Mouse (Mus musculus) limb, embryonic 14.5 days (tissue): ENCODE measurements at regions not wholly inside any gene's neighbourhood (a gene's known extent, or its start where the extent isn't known, plus 50 kb on each side); places are given as distances from the start of the nearest gene placed in this dataset.

Experiments
- ATAC-seq: fragments of 200-750 bp; cut with Nextera tagmentation; 2 replicates; pipeline ENCODE4 v1.8.0; 2017; ENCODE audit warnings: low read depth, moderate number of reproducible peaks, moderate TSS enrichment; ENCODE audit not compliant: low FRiP score
- DNase-seq: peaks from one replicate; pipeline ENCODE4 v3.0.0-alpha.2; 2015; ENCODE audit warnings: low spot score
- H3K27ac ChIP-seq: fragments of 300-500 bp; sonication (generic); replicated peaks from 2 replicates; pipeline ENCODE4 v1.5.1; 2014; ENCODE audit warnings: low read depth, mild to moderate bottlenecking, low read length, moderate library complexity, mixed read lengths
- H3K27me3 ChIP-seq: fragments of 300-500 bp; sonication (generic); 2 replicates; pipeline ENCODE4 v1.6.1; 2014; ENCODE audit warnings: low read length, mixed read lengths; ENCODE audit not compliant: control insufficient read depth, insufficient read depth
- H3K36me3 ChIP-seq: fragments of 300-500 bp; sonication (generic); 2 replicates; pipeline ENCODE4 v1.6.1; 2014; ENCODE audit warnings: mild to moderate bottlenecking, low read length, moderate library complexity, mixed read lengths; ENCODE audit not compliant: control insufficient read depth, insufficient read depth
- H3K4me1 ChIP-seq: fragments of 300-500 bp; sonication (generic); 2 replicates; pipeline ENCODE4 v1.6.1; 2014; ENCODE audit warnings: antibody characterized with exemption, low read length, mixed read lengths; ENCODE audit not compliant: control insufficient read depth, insufficient read depth
- H3K4me2 ChIP-seq: fragments of 300-500 bp; sonication (generic); replicated peaks from 2 replicates; pipeline ENCODE4 v1.6.1; 2014; ENCODE audit warnings: low read depth, mild to moderate bottlenecking, low read length, moderate library complexity; ENCODE audit not compliant: severe bottlenecking
- H3K4me3 ChIP-seq: fragments of 300-500 bp; sonication (generic); replicated peaks from 2 replicates; pipeline ENCODE4 v1.5.1; 2014; ENCODE audit warnings: low read length
- H3K9ac ChIP-seq: fragments of 300-500 bp; sonication (generic); 2 replicates; pipeline ENCODE4 v1.6.1; 2014; ENCODE audit warnings: mild to moderate bottlenecking, low read depth, low read length, moderate library complexity; ENCODE audit not compliant: severe bottlenecking
- H3K9me3 ChIP-seq: fragments of 300-500 bp; sonication (generic); 2 replicates; pipeline ENCODE4 v1.6.1; 2016; ENCODE audit warnings: low read length; ENCODE audit not compliant: control insufficient read depth
- POLR2A ChIP-seq: fragments of 200-500 bp; IDR thresholded peaks from 2 replicates; pipeline ENCODE4 v1.8.0; 2012; ENCODE audit warnings: inconsistent platforms, mild to moderate bottlenecking, moderate library complexity, borderline replicate concordance; ENCODE audit not compliant: insufficient read depth, insufficient read length; ENCODE audit errors: extremely low read depth
- WGBS: fragments of 180-500 bp; shearing (Covaris S2); extraction: QIAGEN DNeasy Blood & Tissue Kit; methylation state at CpG from one replicate; pipeline ENCODE4 v1.1.7; 2014; 5-methylcytosine and 5-hydroxymethylcytosine counted together

DNA sequence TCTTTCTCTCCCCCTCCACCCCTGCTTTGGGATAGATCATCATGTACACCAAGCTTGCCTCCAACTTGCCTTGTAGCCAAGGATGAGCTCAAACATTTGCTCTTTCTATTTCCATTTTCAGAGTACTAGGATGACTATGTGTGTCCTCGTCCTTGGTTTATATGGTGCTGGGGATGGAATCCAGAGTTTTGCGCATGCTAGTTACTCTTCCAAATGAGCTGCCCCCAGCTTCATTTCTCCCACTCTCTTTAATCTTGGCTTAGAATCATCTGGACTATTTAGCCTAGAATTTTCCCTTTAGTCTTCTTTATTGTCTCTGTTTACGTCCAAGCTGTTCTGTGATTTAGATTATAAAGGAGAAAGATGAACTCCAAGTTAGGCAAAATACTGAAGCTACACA lies 349.2 kb downstream of the Nucb2 start:
- Histone ChIP-seq H3K4me1 (no peaks in the 10 kb centered on the region), H3K9ac (no peak overlapping the region), H3K4me2 (no peak overlapping the region), H3K4me3 (no peak overlapping the region), H3K9me3 (no peaks in the 10 kb centered on the region), H3K27me3 (no peaks in the 10 kb centered on the region), H3K36me3 (no peaks in the 10 kb centered on the region), H3K27ac (no peak overlapping the region)
- ATAC-seq (no peak), DNase-seq (no peak)
- WGBS = 89% methylated on average over 3 of the region's 3 CpGs
- no peak for TF ChIP-seq POLR2A

DNA sequence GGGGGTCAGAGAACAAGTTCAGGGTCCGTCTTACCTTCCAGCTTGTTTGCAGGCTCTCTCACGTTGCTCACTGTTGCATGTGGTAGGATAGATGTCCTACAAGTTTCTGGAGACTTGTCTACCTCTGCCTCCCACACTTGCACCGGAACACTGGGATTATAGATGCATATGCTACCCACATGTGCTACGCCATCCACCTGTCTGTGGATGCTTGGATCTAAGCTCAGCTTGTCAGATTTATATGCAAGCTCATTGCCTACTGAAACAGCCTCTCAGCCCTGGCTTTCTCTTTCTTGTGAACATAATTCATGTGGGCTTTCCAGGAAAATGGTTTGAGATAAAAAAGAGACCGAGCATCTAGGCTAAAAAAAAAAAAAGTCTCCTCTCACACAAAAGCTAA lies 353.0 kb downstream of the Nucb2 start:
- DNase-seq (no peak), ATAC-seq (no peak)
- Histone ChIP-seq H3K36me3 (no peaks in the 10 kb centered on the region), H3K4me2 (no peak overlapping the region), H3K27me3 (no peaks in the 10 kb centered on the region), H3K4me3 (no peak overlapping the region), H3K27ac (no peak overlapping the region), H3K9me3 (no peaks in the 10 kb centered on the region), H3K4me1 (no peaks in the 10 kb centered on the region), H3K9ac (no peak overlapping the region)
- 58% methylated on average over 5 of the region's 5 CpGs for WGBS
- no peak for TF ChIP-seq POLR2A

DNA sequence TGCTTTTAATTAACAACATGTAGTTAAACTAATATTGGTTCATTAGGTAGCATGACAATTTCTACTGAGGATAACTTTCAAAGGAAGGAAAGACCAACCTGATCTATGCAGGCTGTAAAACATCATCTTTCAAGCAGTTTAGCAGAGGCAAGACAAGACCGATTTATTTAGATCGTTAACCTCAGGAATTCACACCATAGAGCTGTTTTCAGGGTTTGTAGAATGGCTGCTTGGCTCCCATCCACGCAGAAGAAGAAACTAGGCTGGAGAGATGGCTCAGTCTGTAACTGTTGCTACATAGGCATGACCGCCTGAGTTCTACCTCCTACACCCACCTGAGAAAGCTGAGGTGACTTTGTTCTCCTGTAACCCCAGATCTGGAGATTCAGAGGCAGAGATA lies 353.6 kb downstream of the Nucb2 start:
- 56% methylated on average over 4 of the region's 4 CpGs for WGBS

DNA sequence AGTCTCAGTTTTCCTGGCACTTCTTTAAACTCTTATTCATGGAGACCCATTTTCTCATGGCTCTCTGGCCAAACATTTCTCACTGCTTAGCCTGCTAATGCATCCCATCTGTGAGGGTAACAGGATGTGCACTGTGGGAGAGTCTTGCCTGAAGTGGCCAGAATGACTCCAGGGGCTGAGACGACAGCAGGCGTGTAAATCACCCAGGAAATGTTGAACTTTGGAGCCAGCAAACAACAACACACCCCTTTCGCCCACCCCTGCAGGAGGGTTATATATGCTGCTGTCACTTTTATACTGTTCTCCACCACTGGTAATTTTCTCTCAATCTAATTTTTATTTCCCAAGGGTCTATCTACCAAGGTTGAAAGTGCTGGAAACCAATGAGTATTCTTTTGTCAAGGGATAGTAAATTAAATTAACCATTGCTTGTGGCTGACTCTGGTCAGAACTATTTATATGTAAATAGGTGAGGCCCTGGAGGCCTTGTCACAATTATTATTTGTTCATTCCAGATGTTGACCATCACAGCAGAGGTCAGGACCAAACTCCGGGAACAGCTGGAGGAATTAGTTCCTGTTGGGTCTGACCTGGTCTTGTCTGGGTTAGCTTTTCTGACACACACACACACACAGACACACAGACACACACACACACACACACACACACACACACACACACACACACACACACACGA lies 378.2 kb downstream of the Nucb2 start:
- H3K4me2 ChIP-seq = no peak overlapping the region
- DNase-seq (peak; percentile 14), ATAC-seq (no peak; the same call in 1 of the 2 replicates)
- no peaks in the 10 kb centered on the region for H3K4me1 ChIP-seq
- WGBS = 24% methylated on average over 5 of the region's 5 CpGs
- H3K36me3 ChIP-seq = no peaks in the 10 kb centered on the region
- H3K9me3 ChIP-seq = no peaks in the 10 kb centered on the region
- no peak overlapping the region for H3K4me3 ChIP-seq
- H3K27me3 ChIP-seq = no peaks in the 10 kb centered on the region
- no peak overlapping the region for H3K27ac ChIP-seq
- H3K9ac ChIP-seq = no peak overlapping the region
- no peak for TF ChIP-seq POLR2A

More for the DNA sequence above, 353.6 kb downstream of the Nucb2 start:
- DNase-seq (no peak), ATAC-seq (no peak)
- H3K36me3 ChIP-seq = no peaks in the 10 kb centered on the region
- TF ChIP-seq POLR2A = no peak
- H3K4me1 ChIP-seq = no peaks in the 10 kb centered on the region
- no peak overlapping the region for H3K4me3 ChIP-seq
- no peak overlapping the region for H3K27ac ChIP-seq
- no peaks in the 10 kb centered on the region for H3K27me3 ChIP-seq
- no peaks in the 10 kb centered on the region for H3K9me3 ChIP-seq
- no peak overlapping the region for H3K9ac ChIP-seq
- no peak overlapping the region for H3K4me2 ChIP-seq

DNA sequence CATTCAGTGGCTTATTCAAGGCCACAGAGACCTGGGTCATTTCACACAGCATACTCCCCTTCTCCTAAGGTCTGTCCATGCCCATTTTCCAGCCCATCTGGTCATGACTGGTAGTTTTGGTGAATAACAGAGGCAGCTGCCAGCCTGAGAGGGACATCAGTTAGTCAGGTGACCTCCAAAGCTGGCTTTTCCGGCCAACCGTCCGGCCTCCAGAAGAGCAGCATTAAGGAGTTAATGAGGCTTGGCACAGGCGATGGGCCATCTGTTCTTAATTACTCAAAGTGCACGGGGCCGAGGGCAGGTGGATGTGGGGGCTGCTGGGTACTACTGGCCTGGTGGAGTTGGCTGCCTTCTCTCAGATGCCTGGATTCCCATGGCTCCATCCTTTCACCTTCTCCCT lies 389.7 kb downstream of the Nucb2 start:
- Histone ChIP-seq H3K36me3 (no peaks in the 10 kb centered on the region), H3K27me3 (no peaks in the 10 kb centered on the region), H3K4me3 (no peak overlapping the region), H3K4me2 (no peak overlapping the region), H3K4me1 (no peaks in the 10 kb centered on the region), H3K27ac (no peak overlapping the region), H3K9me3 (no peaks in the 10 kb centered on the region), H3K9ac (no peak overlapping the region)
- DNase-seq (no peak), ATAC-seq (no peak)
- no peak for TF ChIP-seq POLR2A
- WGBS = 22% methylated on average over 6 of the region's 6 CpGs
